Comparison of ENCODE assay signal across 10 mouse cellular contexts in genomic region chr10:80948570-80948969, GRCm38 (mm10). TPM values are rescaled to one million over a fixed set of nuclear protein-coding genes. Genes with fewer than 3 reads are reported as not detected.
DNase-seq lines count a peak whose midpoint lies in the region; ATAC-seq and TF ChIP-seq lines count a peak whose summit lies in the region.
"Had no signal": no experiment of that assay in that cellular context is flagged by ENCODE, and none has a peak within 500 bp of the region (broad histone marks: within the 10 kb centered on the region; RNA-seq: fewer than 3 reads in every experiment).

No protein-coding gene starts in this region.

- H3K79me2 ChIP-seq in MEL (ENCODE audit: control insufficient read depth, insufficient read depth, low read length, poor library complexity) = no peaks in the 10 kb centered on the region

- no peak overlapping the region for H3K4me2 ChIP-seq in heart, embryonic 16.5 days (ENCODE audit: low read depth, low read length)
- H3K4me2 ChIP-seq: midbrain, embryonic 12.5 days had no signal

- ATAC-seq in heart, embryonic 16.5 days (replicated peaks; ENCODE audit: extremely low read depth, insufficient read depth, low FRiP score) = peak; percentile 61
- peak; percentile 51 for ATAC-seq in megakaryocyte-erythroid progenitor cell, adult 5-6 weeks (replicated peaks; ENCODE audit: low FRiP score, low TSS enrichment, poor library complexity, severe bottlenecking)

- no peaks in the 10 kb centered on the region for H3K9me3 ChIP-seq in MEL (replicated peaks; ENCODE audit: insufficient read depth, low read length)
- H3K9me3 ChIP-seq in heart, embryonic 16.5 days (replicated peaks; ENCODE audit: control insufficient read depth, low read length) = no peaks in the 10 kb centered on the region
- H3K9me3 ChIP-seq: midbrain, embryonic 12.5 days had no signal

- H3K27ac ChIP-seq in kidney, adult 2 months (ENCODE audit: insufficient read depth, low read depth, low read length) = no peak overlapping the region
- no peak overlapping the region for H3K27ac ChIP-seq in MEL (ENCODE audit: control insufficient read depth, low read depth, low read length)
- peak overlapping the region; percentile 62 for H3K27ac ChIP-seq in heart, embryonic 16.5 days (ENCODE audit: low read length)
- H3K27ac ChIP-seq: midbrain, embryonic 12.5 days had no signal

- DNase-seq in kidney, adult 2 months = peak; percentile 64
- no peak for DNase-seq in kidney, adult 8-10 months
- peak; percentile 85 for DNase-seq in MEL (ENCODE audit: low read depth, low spot score)
- DNase-seq in ovary, postnatal 10 days (ENCODE audit: low spot score) = no peak
- no peak for DNase-seq in thymus, postnatal 10 days (ENCODE audit: low spot score in 2 of 2)
- DNase-seq in yolk sac, embryonic 10.5 days (ENCODE audit: low spot score) = no peak
- DNase-seq: right cerebral cortex, postnatal 14 days had no signal

- no peak for TF ChIP-seq EP300 in MEL (IDR thresholded peaks at IDR 0.05; ENCODE audit: low read depth in 1 of 2, low read length in 2 of 2)

- WGBS in kidney, adult 2 months = 19% methylated on average over 6 of the region's 6 CpGs
- WGBS in heart, embryonic 16.5 days = 25% methylated on average over 6 of the region's 6 CpGs

- no peaks in the 10 kb centered on the region for H3K27me3 ChIP-seq in kidney, adult 2 months (replicated peaks; ENCODE audit: control insufficient read depth, insufficient read depth, low read length)
- no peaks in the 10 kb centered on the region for H3K27me3 ChIP-seq in MEL (ENCODE audit: control insufficient read depth in 1 of 2, insufficient read depth in 2 of 2, low read length in 2 of 2)
- H3K27me3 ChIP-seq in heart, embryonic 16.5 days (ENCODE audit: control insufficient read depth, insufficient read depth, low read length) = no peaks in the 10 kb centered on the region

- TF ChIP-seq RAD21 in MEL (IDR thresholded peaks at IDR 0.05; ENCODE audit: low read depth, low read length) = no peak

- H3K4me3 ChIP-seq in kidney, adult 2 months (ENCODE audit: insufficient read depth, low read depth, low read length) = no peak overlapping the region
- H3K4me3 ChIP-seq in MEL (ENCODE audit: control insufficient read depth in 1 of 2, insufficient read depth in 1 of 2, low read depth in 2 of 2, low read length in 2 of 2) = peak overlapping the region in 1 of 2 experiments; percentile 42; a peak in 2 of 4 replicates
- no peak overlapping the region for H3K4me3 ChIP-seq in heart, embryonic 16.5 days (ENCODE audit: low read length)
- H3K4me3 ChIP-seq: midbrain, embryonic 12.5 days had no signal

- TF ChIP-seq CTCF in kidney, adult 2 months (conservative IDR thresholded peaks at IDR 0.05; ENCODE audit: insufficient read depth, insufficient read length, low read depth, low read length) = no peak
- TF ChIP-seq CTCF in MEL (IDR thresholded peaks at IDR 0.05 in 2 of 3, conservative IDR thresholded peaks at IDR 0.05 in 1 of 3; ENCODE audit: control insufficient read depth in 1 of 3, insufficient read depth in 1 of 3, low read depth in 2 of 3, low read length in 3 of 3, poor library complexity in 1 of 3, severe bottlenecking in 1 of 3) = no peak

- H3K36me3 ChIP-seq in kidney, adult 2 months (ENCODE audit: control insufficient read depth, insufficient read depth, low read length) = no peaks in the 10 kb centered on the region
- H3K36me3 ChIP-seq in MEL (ENCODE audit: control insufficient read depth in 1 of 2, insufficient read depth in 2 of 2, low read length in 2 of 2) = peaks cover 0 to 19% of the 10 kb centered on the region in 2 experiments; a peak in 2 of 4 replicates
- H3K36me3 ChIP-seq in heart, embryonic 16.5 days (ENCODE audit: control insufficient read depth, insufficient read depth) = no peaks in the 10 kb centered on the region
- H3K36me3 ChIP-seq: midbrain, embryonic 12.5 days had no signal

- no peak for TF ChIP-seq POLR2A in kidney, adult 2 months (IDR thresholded peaks at IDR 0.05; ENCODE audit: low read depth, low read length)
- peak in 1 of 2 experiments; percentile 32; a peak in 1 of 4 replicates for TF ChIP-seq POLR2A in MEL (IDR thresholded peaks at IDR 0.05; ENCODE audit: control insufficient read depth in 1 of 2, insufficient read depth in 1 of 2, low read depth in 1 of 2, low read length in 2 of 2, poor library complexity in 1 of 2)

- no peaks in the 10 kb centered on the region for H3K4me1 ChIP-seq in kidney, adult 2 months (ENCODE audit: control insufficient read depth, insufficient read depth, low read length)
- H3K4me1 ChIP-seq in MEL (ENCODE audit: control insufficient read depth in 1 of 2, insufficient read depth in 2 of 2, low read length in 2 of 2) = peaks cover 5 to 32% of the 10 kb centered on the region in 2 experiments; a peak in 3 of 4 replicates
- peaks cover 28% of the 10 kb centered on the region for H3K4me1 ChIP-seq in heart, embryonic 16.5 days (ENCODE audit: control insufficient read depth, insufficient read depth, low read length)

- H3K9ac ChIP-seq in MEL (ENCODE audit: control insufficient read depth, low read depth, low read length, poor library complexity, severe bottlenecking) = peak overlapping the region; percentile 32
- H3K9ac ChIP-seq in heart, embryonic 16.5 days (ENCODE audit: low read length) = no peak overlapping the region
- H3K9ac ChIP-seq: midbrain, embryonic 12.5 days had no signal

TF ChIP-seq in MEL, 35 proteins besides CTCF, POLR2A, EP300 and RAD21:
- TF ChIP-seq UBTF (IDR thresholded peaks at IDR 0.05; ENCODE audit: borderline replicate concordance, insufficient read depth, low read depth, low read length) (no peak), MXI1 (IDR thresholded peaks at IDR 0.05; ENCODE audit: low read depth, low read length) (peak; percentile 62), MAZ (IDR thresholded peaks at IDR 0.05; ENCODE audit: low read depth, low read length) (no peak), KAT2A (conservative IDR thresholded peaks at IDR 0.05; ENCODE audit: low read depth, low read length) (no peak), USF2 (IDR thresholded peaks at IDR 0.05; ENCODE audit: borderline replicate concordance in 1 of 2, insufficient read depth in 1 of 2, low read depth in 1 of 2, low read length in 2 of 2) (peak in 1 of 2 experiments; percentile 39; a peak in 1 of 4 replicates), TBP (IDR thresholded peaks at IDR 0.05; ENCODE audit: low read depth, low read length) (no peak), USF1 (IDR thresholded peaks at IDR 0.05; ENCODE audit: low read depth, low read length) (peak; percentile 88), TAL1 (IDR thresholded peaks at IDR 0.05; ENCODE audit: low read length) (no peak), NELFE (IDR thresholded peaks at IDR 0.05; ENCODE audit: low read depth, low read length) (peak; percentile 40; the same call in 1 of the 2 replicates), MAX (IDR thresholded peaks at IDR 0.05; ENCODE audit: low read length) (peak; percentile 69), TCF12 (IDR thresholded peaks at IDR 0.05; ENCODE audit: low read depth, low read length) (no peak), ZNF384 (IDR thresholded peaks at IDR 0.05; ENCODE audit: low read depth, low read length) (peak; percentile 91), JUND (IDR thresholded peaks at IDR 0.05; ENCODE audit: low read depth, low read length) (no peak)

RNA-seq across cellular contexts. Expression of gene Gadd45b, which starts 18.7 kb away (rescaled TPM):
- 10.1 and 11.3 TPM in 2 replicates for polyA plus RNA-seq in kidney, adult 2 months (2012; rRNA removed)
- total RNA-seq in MEL (2012; rRNA removed) = 13.3 and 13.4 TPM in 2 replicates
- polyA plus RNA-seq in MEL (2012; ENCODE audit: insufficient read depth in 1 of 2, insufficient read length in 2 of 2, low read depth in 1 of 2, low replicate concordance in 2 of 2, missing spikeins in 1 of 2) = 10 to 100 TPM in 1 of 2 experiments, not detected in 1; 10.1 TPM
- 33.6 and 34.3 TPM in 2 replicates for polyA plus RNA-seq in heart, embryonic 16.5 days (2015; fragmentation: Nextera tagmentation; extraction: Ambion mirVana)
- total RNA-seq in megakaryocyte-erythroid progenitor cell, adult 5-6 weeks (2014; fragmentation: Nextera tagmentation) = not detected in 2 replicates
- 7.5 and 8.7 TPM in 2 replicates for total RNA-seq in megakaryocyte-erythroid progenitor cell, adult 5-6 weeks (2017)

RNA-seq across cellular contexts. Expression of gene Lmnb2, which starts 30.5 kb away (rescaled TPM):
- 8.5 and 10.1 TPM in 2 replicates for polyA plus RNA-seq in kidney, adult 2 months (2012; rRNA removed)
- total RNA-seq in MEL (2012; rRNA removed) = 28.4 and 32.8 TPM in 2 replicates
- 10 to 100 TPM in 1 of 2 experiments, not detected in 1; 29.9 TPM for polyA plus RNA-seq in MEL (2012; ENCODE audit: insufficient read depth in 1 of 2, insufficient read length in 2 of 2, low read depth in 1 of 2, low replicate concordance in 2 of 2, missing spikeins in 1 of 2)
- 27.5 and 30.0 TPM in 2 replicates for polyA plus RNA-seq in heart, embryonic 16.5 days (2015; fragmentation: Nextera tagmentation; extraction: Ambion mirVana)
- total RNA-seq in megakaryocyte-erythroid progenitor cell, adult 5-6 weeks (2014; fragmentation: Nextera tagmentation) = 14.9 and 24.4 TPM in 2 replicates
- total RNA-seq in megakaryocyte-erythroid progenitor cell, adult 5-6 weeks (2017) = 24.0 and 29.0 TPM in 2 replicates

RNA-seq across cellular contexts. Expression of gene Timm13, which starts 47.8 kb away (rescaled TPM):
- polyA plus RNA-seq in kidney, adult 2 months (2012; rRNA removed) = 375 and 474 TPM in 2 replicates
- 349 and 366 TPM in 2 replicates for total RNA-seq in MEL (2012; rRNA removed)
- 100 to 1,000 TPM; 329 to 645 TPM for polyA plus RNA-seq in MEL (2012; ENCODE audit: insufficient read depth in 1 of 2, insufficient read length in 2 of 2, low read depth in 1 of 2, low replicate concordance in 2 of 2, missing spikeins in 1 of 2)
- polyA plus RNA-seq in heart, embryonic 16.5 days (2015; fragmentation: Nextera tagmentation; extraction: Ambion mirVana) = 286 and 289 TPM in 2 replicates
- 206 and 233 TPM in 2 replicates for total RNA-seq in megakaryocyte-erythroid progenitor cell, adult 5-6 weeks (2014; fragmentation: Nextera tagmentation)
- 27.7 and 49.2 TPM in 2 replicates for total RNA-seq in megakaryocyte-erythroid progenitor cell, adult 5-6 weeks (2017)

Comparison
In these comparisons a context has a peak if more than half of its experiments do, and no peak if none do; other contexts are left out.
1. DNase-seq: peak in kidney, adult 2 months (single experiment) and MEL (single experiment); none in kidney, adult 8-10 months (0 of 2), ovary, postnatal 10 days (single experiment), thymus, postnatal 10 days (0 of 2) and yolk sac, embryonic 10.5 days (single experiment).